Mouse (Mus musculus) inflammation-experienced regulatory T-cells, adult 16 weeks (primary cell): ENCODE results near the gene Tox3. TPM values are rescaled to one million over a fixed set of nuclear protein-coding genes. Genes with fewer than 3 reads are reported as not detected.

ENCODE experiments used
- polyA plus RNA-seq: library from polyadenylated mRNA; unstranded; fragments of 100-300 nt; shearing (Covaris generic); gene quantifications from one replicate; pipeline ENCODE4 v1.2.1, GENCODE M21; 2017

Tox3 gene
- not detected for polyA plus RNA-seq

GRCm38 (mm10) chr8:90348178-90348925 is at the start of gene Tox3:
Gene Tox3, minus strand, starts transcription at chr8:90348343.

